Mouse (Mus musculus): ENCODE measurements around the gene Ctps2. TPM values are rescaled to one million over a fixed set of nuclear protein-coding genes. Genes with fewer than 3 reads are reported as not detected.
A peak's percentile ranks its signal among the peaks of the same experiment; 100 is the strongest.
"Not testable (repeated sequence)": the region's sequence is repeated elsewhere in the genome, so short reads cannot be mapped to it uniquely, and the experiment has no call there.

The Ctps2 gene
- total RNA-seq (2021), result 77.1 and 107 TPM in 2 replicates
- long read RNA-seq, transcript Ctps2-201 (19 exons, 3,353 nt), result minor isoform, 11 of 41 reads
- long read RNA-seq, transcript Ctps2-204 (19 exons, 3,099 nt), result major isoform, 14 of 41 reads
- long read RNA-seq, partial matches to known transcripts, result 8 of 41 reads
- long read RNA-seq, other reads (novel, unspliced or antisense), result 5 of 41 reads

DNA sequence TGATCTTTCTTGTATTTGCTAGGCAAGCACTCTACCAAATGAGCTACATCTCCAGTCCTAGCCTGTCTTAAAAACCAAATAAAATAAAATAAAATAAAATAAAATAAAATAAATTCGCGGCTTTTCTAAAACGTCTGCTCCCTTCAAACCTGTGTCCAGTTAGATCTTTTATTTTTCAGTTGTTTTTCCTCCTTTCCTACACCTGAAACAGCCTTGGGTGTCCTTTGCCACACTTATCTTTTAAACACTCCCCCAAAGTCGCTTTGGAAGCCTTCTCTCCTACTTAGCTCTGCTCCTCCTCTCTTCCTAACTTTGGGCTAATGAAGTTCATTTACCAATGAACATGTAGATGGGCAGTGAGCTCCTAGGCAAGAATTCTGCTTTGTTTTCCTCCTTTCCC, at the start of gene Ctps2:
TSS of gene Ctps2 (plus strand) at position 301 of the 400 bp plus-strand sequence.
- DNase-seq, result no peak

GRCm38 (mm10) chrX:162868294-162868965, 32.6 kb upstream of the Ctps2 start:
- peak; percentile 5 for DNase-seq

- DNase-seq, result peak; percentile 39
These were observed 29.1 kb upstream of the Ctps2 start for GRCm38 (mm10) chrX:162871734-162872517.

DNA sequence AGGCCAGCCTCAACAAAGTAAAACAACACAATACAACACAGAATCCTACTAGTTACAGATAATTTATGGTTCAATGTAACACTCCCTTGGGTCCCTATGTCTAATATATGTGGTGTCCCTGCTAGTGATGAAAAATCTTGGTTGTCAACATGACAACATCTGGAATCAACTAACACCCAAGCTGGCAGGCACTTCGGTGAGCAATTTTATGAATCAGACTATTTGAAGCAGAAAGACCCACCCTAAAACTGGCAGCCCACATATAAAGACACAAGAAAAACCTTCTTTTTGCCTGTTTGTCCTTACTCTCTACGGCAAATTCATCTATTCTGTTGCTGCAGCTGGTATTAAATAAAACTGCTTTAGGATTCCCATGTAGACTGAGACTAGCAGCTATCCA, 27.3 kb upstream of the Ctps2 start:
- DNase-seq, result no peak

GRCm38 (mm10) chrX:162878236-162878635, 22.8 kb upstream of the Ctps2 start:
- no peak for DNase-seq

DNA sequence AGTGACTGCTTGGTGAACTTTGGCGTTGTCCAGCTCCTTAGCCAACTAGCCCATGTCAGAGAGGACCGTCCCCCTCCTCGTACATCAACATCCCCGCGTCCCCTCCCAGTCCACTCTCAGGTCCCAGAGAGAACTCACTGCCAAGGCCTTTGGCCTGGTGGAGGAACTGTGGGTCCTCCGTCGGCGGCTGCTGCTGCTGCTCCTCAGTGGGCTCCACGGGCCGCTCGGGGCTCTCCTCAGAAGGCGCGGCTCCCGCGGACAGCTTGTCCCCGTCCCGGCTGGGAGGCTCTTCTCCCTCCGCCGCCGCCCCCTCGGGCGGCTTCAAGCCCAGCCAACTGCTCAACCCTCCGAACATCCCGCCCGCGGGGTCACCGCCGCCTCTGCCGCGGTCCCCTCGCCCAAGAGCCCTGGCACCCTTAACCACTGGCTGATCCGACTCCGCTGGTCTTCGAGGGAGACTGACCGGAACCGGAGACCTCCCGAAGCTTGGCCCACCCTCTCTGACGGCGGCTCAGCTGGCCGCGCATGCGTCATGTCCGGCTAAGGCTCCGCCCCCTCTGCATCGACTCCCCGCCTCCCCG, 13.0 kb upstream of the Ctps2 start, which contains the start of gene Syap1:
TSS of gene Syap1 (minus strand) at position 517 of the 581 bp plus-strand sequence.
- DNase-seq, result peak; percentile 86

- not testable (repeated sequence) for DNase-seq
These were observed 12.3 kb upstream of the Ctps2 start for GRCm38 (mm10) chrX:162888575-162889223.

GRCm38 (mm10) chrX:162901371-162902039, 467 bp downstream of the Ctps2 start:
- DNase-seq, result peak; percentile 53

DNA sequence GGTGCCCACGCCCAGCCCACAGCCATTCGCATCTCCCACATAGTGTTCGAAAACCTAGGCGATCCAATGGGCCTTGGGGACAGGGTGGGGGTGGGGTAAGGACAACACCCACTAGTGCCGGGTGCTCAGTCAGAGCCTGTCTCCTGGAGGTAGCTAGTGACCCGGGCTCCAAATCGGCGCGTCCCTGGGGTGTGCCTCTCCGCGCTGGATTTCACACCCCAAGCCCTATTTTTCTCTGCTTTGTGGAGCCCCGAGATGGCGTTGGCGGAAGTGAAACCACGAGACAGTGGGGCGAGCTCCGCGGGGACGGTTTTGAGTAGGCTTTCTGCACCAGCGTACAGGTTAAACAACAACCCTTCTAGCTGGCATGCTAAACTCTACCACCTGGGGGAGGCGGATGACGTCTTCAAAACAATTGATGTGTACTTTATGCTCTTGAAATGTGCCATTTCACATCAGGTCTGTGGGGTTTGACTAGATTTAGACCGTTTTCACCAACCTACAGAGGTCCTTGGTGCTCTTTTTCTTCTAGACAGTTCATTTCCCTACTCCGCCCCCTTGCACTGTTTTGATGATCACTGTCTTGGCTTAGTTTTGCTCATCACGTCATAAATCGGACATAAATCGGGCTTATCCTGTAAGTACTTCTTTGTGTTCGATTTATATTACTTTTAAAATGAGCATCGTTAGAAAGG, 1.1 kb downstream of the Ctps2 start:
- DNase-seq, result peak; percentile 17

DNA sequence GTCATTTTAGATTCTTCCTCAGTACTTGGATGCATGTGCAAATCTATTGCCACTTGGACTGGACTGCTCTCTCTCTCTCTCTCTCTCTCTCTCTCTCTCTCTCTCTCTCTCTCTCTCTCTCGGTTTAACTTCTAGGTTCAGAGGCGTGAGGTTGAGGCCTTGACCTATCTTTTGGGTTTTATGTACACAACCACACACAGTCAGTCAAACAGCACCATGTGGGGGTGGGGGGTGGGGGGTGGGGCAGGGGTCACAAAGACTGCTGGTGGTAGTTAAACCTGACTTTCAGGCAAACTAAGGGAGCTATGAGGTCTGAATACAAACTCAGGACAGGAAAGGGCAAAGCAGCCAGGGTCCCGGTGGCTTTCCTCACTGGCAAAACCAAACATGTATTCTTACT, 6.5 kb downstream of the Ctps2 start:
- DNase-seq, result no peak

GRCm38 (mm10) chrX:162913651-162914050, 12.6 kb downstream of the Ctps2 start:
- no peak for DNase-seq

DNA sequence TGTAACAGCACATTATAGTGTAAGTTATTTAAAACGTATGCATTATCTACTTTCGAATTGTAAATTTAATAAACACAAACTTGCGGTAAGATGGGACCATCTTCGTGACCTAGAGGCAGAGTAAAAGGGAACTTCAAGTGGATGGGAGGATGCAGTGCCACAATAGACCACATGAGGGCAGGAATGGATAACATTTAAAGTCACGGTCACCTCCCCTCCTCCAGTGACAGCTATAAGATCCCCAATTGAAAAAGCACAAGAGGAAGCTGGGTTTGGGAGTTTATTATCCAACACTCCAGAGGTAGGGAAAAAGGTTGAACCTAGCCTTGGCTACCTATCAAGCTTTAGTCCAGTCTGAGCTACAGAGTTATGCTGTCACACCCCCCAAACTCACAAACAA, 14.7 kb downstream of the Ctps2 start:
- DNase-seq, result peak; percentile 32

DNA sequence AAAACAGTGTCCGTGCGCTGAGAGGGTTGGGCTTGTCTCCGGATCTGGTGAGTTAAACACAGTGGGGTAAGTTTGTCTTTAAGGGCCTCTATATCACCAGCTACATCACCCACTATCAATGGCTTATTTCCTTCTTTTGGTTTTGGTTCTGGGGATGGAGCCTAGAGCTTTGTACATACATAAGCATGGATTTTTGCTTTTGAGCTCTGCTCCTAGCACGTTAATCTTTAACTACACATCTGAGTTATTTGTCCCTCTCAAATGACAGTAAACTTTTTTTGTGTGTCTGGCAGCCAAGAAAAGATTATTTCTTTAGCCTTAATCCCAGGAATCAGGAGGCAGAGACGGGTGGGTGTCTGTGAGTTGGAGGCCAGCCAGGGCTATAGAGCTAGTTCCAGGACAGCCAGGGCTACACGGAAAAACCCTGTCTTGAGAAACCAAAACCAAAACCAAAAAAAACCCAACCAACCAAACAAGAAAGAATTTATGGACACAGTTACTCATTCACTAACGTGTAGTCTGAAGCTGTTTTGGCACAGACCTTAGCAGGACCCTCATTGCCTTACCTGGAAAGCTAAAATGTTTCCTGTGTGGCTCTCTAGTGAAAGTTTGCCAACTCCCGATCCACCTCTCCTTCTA, 20.6 kb downstream of the Ctps2 start:
- no peak for DNase-seq

DNA sequence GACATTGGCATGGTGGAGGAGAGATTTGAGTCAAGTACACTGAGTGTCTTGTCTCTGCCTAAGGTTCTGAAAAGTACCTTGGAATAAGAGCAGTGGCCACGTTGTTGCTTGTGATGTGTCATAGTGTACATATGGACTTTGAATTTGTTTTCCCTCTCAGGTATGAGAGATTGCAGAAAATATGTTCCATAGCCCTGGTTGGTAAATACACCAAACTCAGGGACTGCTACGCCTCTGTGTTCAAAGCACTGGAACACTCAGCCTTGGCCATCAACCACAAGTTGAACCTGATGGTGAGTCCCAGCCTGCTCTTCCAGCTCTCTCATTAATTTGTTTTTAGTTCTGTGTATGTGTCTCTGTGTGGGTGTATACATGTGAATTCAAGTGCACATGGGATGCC, 30.4 kb downstream of the Ctps2 start:
- DNase-seq, result no peak

- DNase-seq, result no peak
These were observed 41.0 kb downstream of the Ctps2 start for GRCm38 (mm10) chrX:162942027-162942426.

GRCm38 (mm10) chrX:162949811-162950439, 48.9 kb downstream of the Ctps2 start:
- no peak for DNase-seq

GRCm38 (mm10) chrX:162957921-162958320, 56.9 kb downstream of the Ctps2 start:
- DNase-seq, result no peak

GRCm38 (mm10) chrX:162963840-162964239, 62.8 kb downstream of the Ctps2 start:
- DNase-seq, result no peak

GRCm38 (mm10) chrX:162964383-162964782, 63.3 kb downstream of the Ctps2 start, which contains the start of gene S100g:
Gene S100g, minus strand, starts transcription at chrX:162964599.
- DNase-seq, result no peak

GRCm38 (mm10) chrX:162967456-162967855, 66.4 kb downstream of the Ctps2 start:
- DNase-seq, result no peak

Data from adrenal gland, postnatal 25 days (tissue).